Mouse (Mus musculus) CD4-positive helper T cell, adult 2 months (primary cell): ENCODE data around the gene Usp44.
"Not testable (repeated sequence)": the region's sequence is repeated elsewhere in the genome, so short reads cannot be mapped to it uniquely, and the experiment has no call there.

ENCODE experiments used
- DNase-seq: peaks from one replicate; pipeline ENCODE4 v3.0.0-alpha.2; 2012; ENCODE audit warnings: low read depth, missing footprints, low spot score

Gene Usp44

GRCm38 (mm10) chr10:93830931-93831729, at the start of gene Usp44:
TSS of gene Usp44 (plus strand) at chr10:93831555.
- no peak for DNase-seq

GRCm38 (mm10) chr10:93783216-93784013, 47.9 kb upstream of the Usp44 start:
- no peak for DNase-seq

- DNase-seq: no peak
Observed at GRCm38 (mm10) chr10:93799711-93800362, 31.5 kb upstream of the Usp44 start.

GRCm38 (mm10) chr10:93800363-93800722, 31.0 kb upstream of the Usp44 start:
- no peak for DNase-seq

- no peak for DNase-seq
Observed at GRCm38 (mm10) chr10:93800895-93801294, 30.5 kb upstream of the Usp44 start.

- no peak for DNase-seq
Observed at GRCm38 (mm10) chr10:93803199-93803598, 28.2 kb upstream of the Usp44 start.

GRCm38 (mm10) chr10:93809438-93809837, 21.9 kb upstream of the Usp44 start:
- DNase-seq: not testable (repeated sequence)

GRCm38 (mm10) chr10:93810590-93811185, 20.7 kb upstream of the Usp44 start:
- DNase-seq: no peak

- DNase-seq: no peak
Observed at GRCm38 (mm10) chr10:93812098-93812497, 19.3 kb upstream of the Usp44 start.

- peak; percentile 21 for DNase-seq
Observed at GRCm38 (mm10) chr10:93812774-93813415, 18.5 kb upstream of the Usp44 start.

- DNase-seq: no peak
Observed at GRCm38 (mm10) chr10:93813755-93814154, 17.6 kb upstream of the Usp44 start.

- peak; percentile 53 for DNase-seq
Observed at GRCm38 (mm10) chr10:93818661-93819060, 12.7 kb upstream of the Usp44 start.

GRCm38 (mm10) chr10:93829898-93830831, 1.2 kb upstream of the Usp44 start:
- peak; percentile 15 for DNase-seq

- DNase-seq: no peak
Observed at GRCm38 (mm10) chr10:93831730-93832574, 597 bp downstream of the Usp44 start.

- no peak for DNase-seq
Observed at GRCm38 (mm10) chr10:93832811-93833210, 1.5 kb downstream of the Usp44 start.

GRCm38 (mm10) chr10:93833370-93833698, 2.0 kb downstream of the Usp44 start:
- DNase-seq: no peak

GRCm38 (mm10) chr10:93833699-93834393, 2.5 kb downstream of the Usp44 start:
- DNase-seq: peak; percentile 59

GRCm38 (mm10) chr10:93834394-93834745, 3.0 kb downstream of the Usp44 start:
- no peak for DNase-seq

- DNase-seq: not testable (repeated sequence)
Observed at GRCm38 (mm10) chr10:93835115-93835514, 3.8 kb downstream of the Usp44 start.
